Mouse (Mus musculus): ENCODE results near the gene Endov.

DNA sequence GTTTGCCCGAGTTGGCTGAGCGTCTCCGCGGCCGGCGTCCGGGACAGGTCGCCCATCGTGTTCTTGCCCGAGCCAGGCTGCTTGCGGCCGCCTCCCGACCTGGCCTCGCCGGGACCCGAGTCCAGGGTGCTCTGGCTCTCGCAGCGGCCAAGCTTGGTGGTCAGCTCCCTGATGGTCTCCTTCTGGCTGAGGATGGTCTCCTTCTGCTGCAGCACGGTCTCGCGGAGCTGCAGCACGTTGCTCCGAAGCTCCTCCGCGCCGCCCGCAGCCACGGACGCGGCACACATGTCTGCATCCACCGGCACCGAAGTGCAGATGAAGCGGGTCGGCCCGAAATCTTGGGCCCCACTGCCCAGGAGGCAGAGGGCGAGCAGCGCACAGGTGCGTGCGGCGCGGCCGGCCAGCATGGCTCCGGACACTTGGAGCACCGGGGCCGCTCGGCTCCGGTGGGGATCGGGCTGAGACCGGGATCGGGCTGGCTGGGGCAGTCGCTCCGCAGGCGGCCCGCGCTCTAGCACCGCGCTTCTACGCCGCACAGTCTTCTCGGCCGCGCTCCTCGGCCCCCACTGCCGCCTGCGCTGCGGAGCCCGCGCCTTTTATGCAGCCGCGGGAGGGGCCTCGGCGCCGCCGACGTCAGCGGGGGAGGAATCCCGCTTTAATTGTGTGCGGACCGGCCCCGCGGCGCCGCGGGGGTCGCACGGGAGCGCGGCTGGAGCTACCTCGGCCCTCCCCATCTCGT lies 56.2 kb downstream of the Endov start, which contains the start of gene Nptx1:
- TF ChIP-seq POLR2A (IDR thresholded peaks at IDR 0.05; ENCODE audit: borderline replicate concordance, low read depth, low read length) = no peak
- TF ChIP-seq CTCF (IDR thresholded peaks at IDR 0.05; ENCODE audit: low read depth, low read length) = no peak
